Mouse (Mus musculus) ES-Bruce4 (cell line): ENCODE results near the gene Ncf1.

Experiments used
- CTCF ChIP-seq: IDR thresholded peaks from one replicate; pipeline ENCODE4 v1.8.1; 2011; ENCODE audit warnings: low read depth, low read length
- POLR2A ChIP-seq: IDR thresholded peaks from one replicate; pipeline ENCODE4 v1.8.1; 2011; ENCODE audit warnings: low read length; ENCODE audit not compliant: insufficient read depth

GRCm38 (mm10) chr5:134231376-134231775 is 2.0 kb upstream of the Ncf1 start:
- no peak for TF ChIP-seq CTCF
- TF ChIP-seq POLR2A: no peak
